Mouse (Mus musculus) adrenal gland, adult 18-20 months (tissue): ENCODE results near the gene Adgrf1. TPM values are rescaled to one million over a fixed set of nuclear protein-coding genes. Genes with fewer than 3 reads are reported as not detected.
"Not testable (repeated sequence)": the region's sequence is repeated elsewhere in the genome, so short reads cannot be mapped to it uniquely, and the experiment has no call there.

ENCODE experiments used
- DNase-seq, 2 experiments: peaks; one replicate each; pipeline ENCODE4 v3.0.0; 2021 to 2022; ENCODE audit warnings: low spot score in 2 of 2
- total RNA-seq, 2 experiments: library from RNA; stranded (reverse); gene quantifications; 1 replicate in 1 of 2; 2 replicates in 1 of 2; pipeline ENCODE4 v1.2.3; 2021

Adgrf1 gene
- total RNA-seq, 2 experiments from 2014 or later = not detected

- no peak for DNase-seq
These were observed 3.5 kb upstream of the Adgrf1 start for GRCm38 (mm10) chr17:43266636-43267035.

GRCm38 (mm10) chr17:43267046-43267749 is 2.9 kb upstream of the Adgrf1 start:
- no peak for DNase-seq

GRCm38 (mm10) chr17:43276220-43276619 is 6.1 kb downstream of the Adgrf1 start:
- DNase-seq = no peak

GRCm38 (mm10) chr17:43277223-43277622 is 7.1 kb downstream of the Adgrf1 start:
- DNase-seq = no peak

GRCm38 (mm10) chr17:43279671-43280070 is 9.5 kb downstream of the Adgrf1 start:
- no peak for DNase-seq

- no peak for DNase-seq
These were observed 12.2 kb downstream of the Adgrf1 start for GRCm38 (mm10) chr17:43282353-43282752.

GRCm38 (mm10) chr17:43282828-43283227 is 12.7 kb downstream of the Adgrf1 start:
- no peak for DNase-seq

GRCm38 (mm10) chr17:43299515-43299914 is 29.4 kb downstream of the Adgrf1 start:
- no peak for DNase-seq

- DNase-seq = no peak
These were observed 56.0 kb downstream of the Adgrf1 start for GRCm38 (mm10) chr17:43325986-43326671.

GRCm38 (mm10) chr17:43326726-43327700 is 56.9 kb downstream of the Adgrf1 start:
- peak in 1 of 2 experiments; percentile 25 for DNase-seq

GRCm38 (mm10) chr17:43327810-43328209 is 57.7 kb downstream of the Adgrf1 start:
- DNase-seq = no peak

- DNase-seq = no peak
These were observed 59.1 kb downstream of the Adgrf1 start for GRCm38 (mm10) chr17:43329216-43329615.

- no peak for DNase-seq
These were observed 59.6 kb downstream of the Adgrf1 start for GRCm38 (mm10) chr17:43329761-43330183.

- no peak for DNase-seq
These were observed 62.6 kb downstream of the Adgrf1 start for GRCm38 (mm10) chr17:43332686-43333085.

GRCm38 (mm10) chr17:43334074-43334473 is 63.9 kb downstream of the Adgrf1 start:
- no peak for DNase-seq

GRCm38 (mm10) chr17:43337643-43338042 is 67.5 kb downstream of the Adgrf1 start:
- DNase-seq = no peak

GRCm38 (mm10) chr17:43338279-43338678 is 68.2 kb downstream of the Adgrf1 start:
- no peak for DNase-seq

GRCm38 (mm10) chr17:43346499-43346898 is 76.4 kb downstream of the Adgrf1 start:
- not testable (repeated sequence) for DNase-seq

GRCm38 (mm10) chr17:43357902-43358539 is 87.9 kb downstream of the Adgrf1 start:
- no peak for DNase-seq

- peak in 1 of 2 experiments; percentile 34 for DNase-seq
These were observed 89.9 kb downstream of the Adgrf1 start, which contains the start of gene Adgrf5 for GRCm38 (mm10) chr17:43359826-43360619. Gene Adgrf5 (plus strand): TSS chr17:43360451.
